Mouse (Mus musculus) midbrain, embryonic 15.5 days (tissue): ENCODE results near the gene Acot8. TPM values are rescaled to one million over a fixed set of nuclear protein-coding genes. Genes with fewer than 3 reads are reported as not detected.
"Not testable (repeated sequence)": the region's sequence is repeated elsewhere in the genome, so short reads cannot be mapped to it uniquely, and the experiment has no call there.

Experiments used
- ATAC-seq: fragments of 200-750 bp; cut with Nextera tagmentation; replicated peaks from 2 replicates; pipeline ENCODE4 v1.8.0; 2017; ENCODE audit warnings: moderate TSS enrichment
- H3K27ac ChIP-seq: fragments of 300-500 bp; sonication (generic); 2 replicates; pipeline ENCODE4 v1.5.1; 2015; ENCODE audit warnings: mild to moderate bottlenecking, inconsistent platforms
- H3K27me3 ChIP-seq: fragments of 300-500 bp; sonication (generic); replicated peaks from 2 replicates; pipeline ENCODE4 v1.6.1; 2015; ENCODE audit warnings: inconsistent platforms
- H3K36me3 ChIP-seq: fragments of 300-500 bp; sonication (generic); replicated peaks from 2 replicates; pipeline ENCODE4 v1.6.1; 2015; ENCODE audit warnings: inconsistent platforms
- H3K4me1 ChIP-seq: fragments of 300-500 bp; sonication (generic); 2 replicates; pipeline ENCODE4 v1.6.1; 2015; ENCODE audit warnings: inconsistent platforms
- H3K4me2 ChIP-seq: fragments of 300-500 bp; sonication (generic); 2 replicates; pipeline ENCODE4 v1.6.1; 2015; ENCODE audit warnings: inconsistent platforms, mild to moderate bottlenecking, moderate library complexity
- H3K4me3 ChIP-seq: fragments of 300-500 bp; sonication (generic); 2 replicates; pipeline ENCODE4 v1.5.1; 2015; ENCODE audit warnings: mild to moderate bottlenecking, inconsistent platforms
- H3K9ac ChIP-seq: fragments of 300-500 bp; sonication (generic); 2 replicates; pipeline ENCODE4 v1.6.1; 2015; ENCODE audit warnings: mild to moderate bottlenecking, inconsistent platforms
- H3K9me3 ChIP-seq: fragments of 300-500 bp; sonication (generic); 2 replicates; pipeline ENCODE4 v1.6.1; 2016; ENCODE audit warnings: inconsistent platforms
- WGBS: fragments of 180-500 bp; shearing (Covaris S2); methylation state at CpG from one replicate; pipeline ENCODE4 v1.1.7; 2015; ENCODE audit warnings: mixed read lengths; 5-methylcytosine and 5-hydroxymethylcytosine counted together
- polyA plus RNA-seq: library from polyadenylated mRNA; unstranded; fragments of >200 nt; fragmentation: Nextera tagmentation; extraction: Ambion mirVana; gene quantifications from 2 replicates; pipeline ENCODE4 v1.2.1, GENCODE M21; 2015

Acot8 gene
- polyA plus RNA-seq, 1 experiment from 2014 or later, result 20.0 TPM

DNA sequence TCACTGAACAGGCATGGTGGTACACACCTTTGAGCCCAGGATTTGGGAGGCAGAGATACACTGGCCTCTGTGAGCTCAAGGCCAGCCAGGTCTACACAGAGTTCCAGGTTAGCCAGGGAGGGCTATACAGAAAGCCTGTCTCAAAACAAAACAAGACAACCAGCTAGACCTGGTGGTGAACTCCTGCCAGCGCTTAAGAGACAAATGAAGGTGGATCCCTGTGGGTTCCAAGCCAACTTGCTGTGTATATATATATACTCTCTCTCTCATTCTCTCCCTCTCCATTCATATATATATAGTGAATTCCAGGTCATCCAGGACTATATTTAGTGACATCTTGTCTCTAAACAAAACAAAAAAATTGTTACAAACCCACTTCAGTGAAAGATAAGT is 765 bp downstream of the Acot8 start:
- Histone ChIP-seq H3K4me2 (peak overlapping the region; percentile 63), H3K27me3 (no peaks in the 10 kb centered on the region), H3K36me3 (no peaks in the 10 kb centered on the region; the same call in 1 of the 2 replicates), H3K4me1 (peaks cover 33% of the 10 kb centered on the region), H3K9me3 (no peaks in the 10 kb centered on the region), H3K4me3 (peak overlapping the region; percentile 73), H3K27ac (peak overlapping the region; percentile 82; the same call in 1 of the 2 replicates), H3K9ac (peak overlapping the region; percentile 67)
- ATAC-seq, result no peak
- 68% methylated on average over 1 of the region's 1 CpGs for WGBS

- H3K4me2 ChIP-seq, result peak overlapping the region; percentile 63
- no peak for ATAC-seq
- 93% methylated on average over 16 of the region's 16 CpGs for WGBS
- H3K27me3 ChIP-seq, result no peaks in the 10 kb centered on the region
- H3K4me3 ChIP-seq, result peak overlapping the region; percentile 73
- H3K36me3 ChIP-seq, result no peaks in the 10 kb centered on the region; the same call in 1 of the 2 replicates
- H3K4me1 ChIP-seq, result peaks cover 33% of the 10 kb centered on the region
- H3K9ac ChIP-seq, result peak overlapping the region; percentile 67; the same call in 1 of the 2 replicates
- H3K9me3 ChIP-seq, result no peaks in the 10 kb centered on the region
- H3K27ac ChIP-seq, result no peak overlapping the region
These were observed 1.3 kb downstream of the Acot8 start for GRCm38 (mm10) chr2:164803201-164803920.

DNA sequence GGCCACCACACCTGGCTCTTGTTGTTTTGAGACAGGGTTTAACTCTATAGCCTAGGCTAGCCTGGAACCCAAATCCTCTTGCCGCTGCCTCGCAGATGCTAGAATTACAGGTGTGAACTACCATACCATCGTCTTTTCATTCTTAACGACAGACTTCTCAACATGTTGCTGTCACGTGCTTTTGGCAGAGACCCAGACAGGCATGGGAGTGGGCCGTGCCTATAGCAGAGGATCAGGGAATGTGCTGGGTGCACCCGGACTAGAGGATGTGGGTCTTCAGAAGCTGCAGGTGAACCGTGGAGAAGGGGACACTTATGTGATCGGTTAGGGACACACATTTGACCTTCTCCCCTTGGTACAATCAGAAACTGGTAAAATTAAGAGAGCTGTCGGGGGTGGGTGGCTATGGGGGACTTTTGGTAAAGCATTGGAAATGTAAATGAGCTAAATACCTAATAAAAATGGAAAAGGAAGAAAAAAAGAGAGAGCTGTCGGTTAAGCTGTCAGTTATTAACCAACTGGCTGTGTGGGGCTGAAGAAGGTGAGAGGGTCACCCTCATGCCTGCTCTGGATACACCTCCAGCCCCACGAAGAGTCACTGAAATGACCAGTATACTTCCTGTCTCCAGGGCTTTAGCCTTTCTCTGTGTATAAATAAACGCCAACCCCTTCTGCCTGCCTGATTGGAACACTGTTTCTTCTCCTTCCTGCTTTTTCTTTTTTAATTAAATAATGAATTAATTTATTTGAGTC is 4.3 kb downstream of the Acot8 start:
- WGBS, result 94% methylated on average over 13 of the region's 13 CpGs
- peaks cover 14% of the 10 kb centered on the region; the same call in 1 of the 2 replicates for H3K36me3 ChIP-seq

DNA sequence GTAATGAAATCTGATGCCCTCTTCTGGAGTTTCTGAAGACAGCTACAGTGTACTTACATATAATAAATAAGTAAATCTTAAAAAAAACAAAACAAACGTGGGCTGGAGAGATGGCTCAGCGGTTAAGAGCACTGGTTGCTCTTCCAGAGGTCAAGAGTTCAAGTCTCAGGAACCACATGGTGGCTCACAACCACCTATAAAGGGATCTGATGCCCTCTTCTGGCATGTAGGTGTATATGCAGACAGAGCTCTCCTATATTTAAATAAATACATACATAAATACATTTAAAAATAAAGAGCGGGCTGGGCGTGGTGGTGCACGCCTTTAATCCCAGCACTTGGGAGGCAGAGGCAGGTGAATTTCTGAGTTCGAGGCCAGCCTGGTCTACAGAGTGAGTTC is 6.1 kb downstream of the Acot8 start:
- WGBS, result 89% methylated on average over 6 of the region's 6 CpGs
- H3K36me3 ChIP-seq, result peaks cover 20% of the 10 kb centered on the region

More for the DNA sequence above, 4.3 kb downstream of the Acot8 start:
- ATAC-seq, result no peak
- no peak overlapping the region for H3K4me2 ChIP-seq
- H3K9ac ChIP-seq, result no peak overlapping the region
- H3K9me3 ChIP-seq, result no peaks in the 10 kb centered on the region
- no peak overlapping the region for H3K4me3 ChIP-seq
- H3K27me3 ChIP-seq, result no peaks in the 10 kb centered on the region
- H3K27ac ChIP-seq, result no peak overlapping the region
- peaks cover 15% of the 10 kb centered on the region for H3K4me1 ChIP-seq

GRCm38 (mm10) chr2:164795868-164796267 is 8.8 kb downstream of the Acot8 start:
- no peak for ATAC-seq
- no peaks in the 10 kb centered on the region for H3K27me3 ChIP-seq
- no peak overlapping the region for H3K4me2 ChIP-seq
- no peak overlapping the region for H3K4me3 ChIP-seq
- no peak overlapping the region for H3K27ac ChIP-seq
- no peaks in the 10 kb centered on the region for H3K4me1 ChIP-seq
- 85% methylated on average over 4 of the region's 4 CpGs for WGBS
- no peak overlapping the region for H3K9ac ChIP-seq
- no peaks in the 10 kb centered on the region for H3K9me3 ChIP-seq
- peaks cover 26% of the 10 kb centered on the region for H3K36me3 ChIP-seq

More for the DNA sequence above, 6.1 kb downstream of the Acot8 start:
- H3K9ac ChIP-seq, H3K4me2 ChIP-seq, H3K4me3 ChIP-seq, ATAC-seq, H3K9me3 ChIP-seq, H3K27ac ChIP-seq, H3K27me3 ChIP-seq, H3K4me1 ChIP-seq: not testable (repeated sequence)

- no peaks in the 10 kb centered on the region for H3K9me3 ChIP-seq
- H3K4me1 ChIP-seq, result no peaks in the 10 kb centered on the region
- no peak overlapping the region for H3K4me2 ChIP-seq
- 0 out of 2 replicates have a peak overlapping the region, but pooled peaks have one; percentile 31 for H3K27ac ChIP-seq
- no peaks in the 10 kb centered on the region for H3K27me3 ChIP-seq
- no peak overlapping the region for H3K4me3 ChIP-seq
- 33% methylated on average over 5 of the region's 5 CpGs for WGBS
- no peak for ATAC-seq
- H3K36me3 ChIP-seq, result peaks cover 26% of the 10 kb centered on the region
- no peak overlapping the region for H3K9ac ChIP-seq
These were observed 10.4 kb downstream of the Acot8 start for GRCm38 (mm10) chr2:164794293-164794692.

DNA sequence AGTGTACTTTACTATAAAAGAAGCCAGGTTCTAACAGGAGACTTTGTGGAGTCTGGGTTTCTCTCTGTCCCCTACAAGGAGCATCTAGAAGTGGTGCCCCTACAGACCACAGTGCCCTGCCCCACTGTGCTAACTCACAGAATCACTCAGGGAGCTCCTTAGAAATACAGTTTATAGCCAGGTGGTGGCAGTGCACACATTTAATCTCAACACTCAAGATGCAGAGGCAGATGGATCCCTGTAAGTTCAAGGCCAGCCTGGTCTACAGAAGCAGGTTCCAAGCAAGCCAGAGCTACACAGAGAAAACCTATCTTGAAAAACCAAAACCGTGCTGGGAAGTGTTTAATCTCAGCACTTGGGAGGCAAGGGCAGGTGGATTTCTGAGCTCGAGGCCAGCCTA is 10.9 kb downstream of the Acot8 start:
- Histone ChIP-seq H3K27ac (no peak overlapping the region), H3K4me2 (no peak overlapping the region), H3K9me3 (no peaks in the 10 kb centered on the region), H3K4me1 (no peaks in the 10 kb centered on the region; the same call in 1 of the 2 replicates), H3K4me3 (no peak overlapping the region), H3K27me3 (no peaks in the 10 kb centered on the region), H3K36me3 (peaks cover 26% of the 10 kb centered on the region), H3K9ac (no peak overlapping the region)
- ATAC-seq, result no peak
- WGBS, result 97% methylated on average over 2 of the region's 2 CpGs

DNA sequence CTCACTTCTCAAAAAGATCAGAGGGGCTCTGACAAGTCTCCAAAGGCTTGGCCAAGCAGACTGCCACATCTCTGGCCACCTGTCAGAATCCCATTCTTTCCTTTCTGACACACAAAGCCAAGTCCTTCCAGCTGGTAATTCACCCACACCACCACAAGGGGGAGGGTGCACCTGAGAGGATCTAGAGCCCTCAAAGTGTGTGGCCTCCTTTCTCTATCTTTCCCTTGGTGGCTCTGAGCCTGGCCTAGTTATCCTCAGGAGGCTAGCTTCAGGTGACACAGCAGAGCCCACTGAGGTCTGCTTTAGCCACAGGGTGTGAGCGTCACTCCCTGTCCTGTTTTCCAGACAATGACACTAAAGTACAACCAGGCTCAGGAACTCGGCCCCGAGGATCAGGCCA is 11.4 kb downstream of the Acot8 start:
- ATAC-seq, result no peak
- Histone ChIP-seq H3K9ac (no peak overlapping the region), H3K27me3 (no peaks in the 10 kb centered on the region), H3K4me1 (peaks cover 3% of the 10 kb centered on the region; the same call in 1 of the 2 replicates), H3K9me3 (no peaks in the 10 kb centered on the region), H3K4me2 (no peak overlapping the region), H3K36me3 (peaks cover 25% of the 10 kb centered on the region), H3K27ac (no peak overlapping the region), H3K4me3 (no peak overlapping the region)
- 81% methylated on average over 3 of the region's 3 CpGs for WGBS

DNA sequence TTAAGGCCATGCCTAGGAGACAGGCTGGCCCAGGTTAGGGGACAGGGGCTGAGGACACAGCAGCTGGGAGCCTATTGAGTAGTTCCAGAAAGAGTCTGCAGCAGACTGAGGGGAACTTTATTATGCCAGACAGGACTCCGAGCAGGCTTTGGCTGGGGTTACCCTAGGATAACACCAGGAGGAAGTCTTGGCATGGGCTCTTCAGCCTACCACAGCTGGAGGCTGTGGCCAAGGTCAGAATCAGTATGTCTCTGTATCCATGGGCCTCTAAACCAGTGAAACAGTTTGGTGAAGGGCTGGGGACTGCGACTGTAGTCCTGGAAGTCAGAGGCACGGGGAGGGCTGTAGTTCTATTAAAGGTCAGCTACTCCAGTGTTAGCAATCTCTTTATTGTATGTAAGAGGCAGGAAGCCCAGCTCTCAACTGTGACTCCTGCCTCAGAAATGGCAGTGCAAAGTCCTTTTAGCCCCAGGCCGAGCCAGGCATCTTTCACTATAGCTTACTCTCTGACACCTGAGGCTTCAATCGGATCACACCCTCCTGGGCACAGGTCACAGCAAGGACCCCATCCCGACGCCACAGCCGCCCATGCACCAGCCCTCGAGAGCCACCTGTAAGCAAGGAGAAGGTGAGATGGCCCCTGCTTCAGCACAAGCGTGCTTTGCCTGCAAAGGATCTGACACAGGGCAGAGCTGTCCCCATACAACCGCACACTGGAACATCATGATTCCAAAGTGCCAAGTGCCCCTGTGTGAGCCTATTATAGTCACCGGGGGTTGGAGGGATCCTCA is 12.1 kb downstream of the Acot8 start:
- 95% methylated on average over 12 of the region's 12 CpGs for WGBS
- Histone ChIP-seq H3K4me1 (peaks cover 4% of the 10 kb centered on the region; the same call in 1 of the 2 replicates), H3K4me3 (no peak overlapping the region), H3K27me3 (no peaks in the 10 kb centered on the region), H3K36me3 (peaks cover 20% of the 10 kb centered on the region), H3K27ac (no peak overlapping the region), H3K4me2 (no peak overlapping the region), H3K9me3 (no peaks in the 10 kb centered on the region), H3K9ac (no peak overlapping the region)
- ATAC-seq, result no peak

DNA sequence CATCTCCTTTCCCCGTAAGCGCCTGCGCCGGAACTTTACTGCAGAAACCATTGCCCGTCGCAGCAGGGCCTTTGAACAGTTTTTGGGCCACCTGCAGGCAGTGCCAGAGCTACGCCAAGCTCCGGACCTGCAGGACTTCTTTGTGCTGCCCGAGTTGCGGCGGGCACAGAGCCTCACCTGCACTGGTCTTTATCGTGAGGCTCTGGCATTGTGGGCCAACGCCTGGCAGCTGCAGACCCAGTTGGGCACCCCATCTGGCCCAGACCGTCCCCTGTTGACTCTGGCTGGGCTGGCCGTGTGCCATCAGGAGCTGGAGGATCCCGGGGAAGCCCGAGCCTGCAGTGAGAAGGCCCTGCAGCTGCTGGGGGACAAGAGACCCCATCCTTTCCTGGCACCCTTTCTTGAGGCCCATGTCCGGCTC is 12.8 kb downstream of the Acot8 start:
- Histone ChIP-seq H3K36me3 (peaks cover 18% of the 10 kb centered on the region), H3K4me2 (no peak overlapping the region), H3K27me3 (no peaks in the 10 kb centered on the region), H3K4me1 (peaks cover 9% of the 10 kb centered on the region; the same call in 1 of the 2 replicates), H3K9ac (no peak overlapping the region), H3K4me3 (no peak overlapping the region), H3K9me3 (no peaks in the 10 kb centered on the region), H3K27ac (no peak overlapping the region)
- 94% methylated on average over 18 of the region's 18 CpGs for WGBS
- no peak for ATAC-seq

GRCm38 (mm10) chr2:164790451-164790850 is 14.2 kb downstream of the Acot8 start:
- H3K4me3 ChIP-seq, result no peak overlapping the region
- peaks cover 11% of the 10 kb centered on the region for H3K36me3 ChIP-seq
- no peak overlapping the region for H3K4me2 ChIP-seq
- no peaks in the 10 kb centered on the region for H3K27me3 ChIP-seq
- H3K9ac ChIP-seq, result no peak overlapping the region
- peaks cover 16% of the 10 kb centered on the region for H3K4me1 ChIP-seq
- H3K9me3 ChIP-seq, result no peaks in the 10 kb centered on the region
- WGBS, result 85% methylated on average over 4 of the region's 4 CpGs
- no peak for ATAC-seq
- no peak overlapping the region for H3K27ac ChIP-seq

GRCm38 (mm10) chr2:164788411-164788810 is 16.3 kb downstream of the Acot8 start:
- H3K4me2 ChIP-seq, result no peak overlapping the region
- WGBS, result 82% methylated on average over 4 of the region's 4 CpGs
- H3K9me3 ChIP-seq, result no peaks in the 10 kb centered on the region
- H3K4me3 ChIP-seq, result no peak overlapping the region
- no peak overlapping the region for H3K9ac ChIP-seq
- no peaks in the 10 kb centered on the region for H3K27me3 ChIP-seq
- peaks cover 24% of the 10 kb centered on the region for H3K4me1 ChIP-seq
- peaks cover 5% of the 10 kb centered on the region; the same call in 1 of the 2 replicates for H3K36me3 ChIP-seq
- no peak overlapping the region for H3K27ac ChIP-seq
- ATAC-seq, result no peak
